Mouse (Mus musculus) limb, embryonic 14.5 days (tissue): Measurements from ENCODE around the gene Bicdl2. TPM values are rescaled to one million over a fixed set of nuclear protein-coding genes. Genes with fewer than 3 reads are reported as not detected.
A peak's percentile ranks its signal among the peaks of the same experiment; 100 is the strongest.

ENCODE experiments used
- ATAC-seq: fragments of 200-750 bp; cut with Nextera tagmentation; 2 replicates; pipeline ENCODE4 v1.8.0; 2017; ENCODE audit warnings: low read depth, moderate number of reproducible peaks, moderate TSS enrichment; ENCODE audit not compliant: low FRiP score
- DNase-seq: peaks from one replicate; pipeline ENCODE4 v3.0.0-alpha.2; 2015; ENCODE audit warnings: low spot score
- H3K27ac ChIP-seq: fragments of 300-500 bp; sonication (generic); replicated peaks from 2 replicates; pipeline ENCODE4 v1.5.1; 2014; ENCODE audit warnings: low read depth, mild to moderate bottlenecking, low read length, moderate library complexity, mixed read lengths
- H3K27me3 ChIP-seq: fragments of 300-500 bp; sonication (generic); 2 replicates; pipeline ENCODE4 v1.6.1; 2014; ENCODE audit warnings: low read length, mixed read lengths; ENCODE audit not compliant: control insufficient read depth, insufficient read depth
- H3K36me3 ChIP-seq: fragments of 300-500 bp; sonication (generic); 2 replicates; pipeline ENCODE4 v1.6.1; 2014; ENCODE audit warnings: mild to moderate bottlenecking, low read length, moderate library complexity, mixed read lengths; ENCODE audit not compliant: control insufficient read depth, insufficient read depth
- H3K4me1 ChIP-seq: fragments of 300-500 bp; sonication (generic); 2 replicates; pipeline ENCODE4 v1.6.1; 2014; ENCODE audit warnings: antibody characterized with exemption, low read length, mixed read lengths; ENCODE audit not compliant: control insufficient read depth, insufficient read depth
- H3K4me2 ChIP-seq: fragments of 300-500 bp; sonication (generic); replicated peaks from 2 replicates; pipeline ENCODE4 v1.6.1; 2014; ENCODE audit warnings: low read depth, mild to moderate bottlenecking, low read length, moderate library complexity; ENCODE audit not compliant: severe bottlenecking
- H3K4me3 ChIP-seq: fragments of 300-500 bp; sonication (generic); replicated peaks from 2 replicates; pipeline ENCODE4 v1.5.1; 2014; ENCODE audit warnings: low read length
- H3K9ac ChIP-seq: fragments of 300-500 bp; sonication (generic); 2 replicates; pipeline ENCODE4 v1.6.1; 2014; ENCODE audit warnings: mild to moderate bottlenecking, low read depth, low read length, moderate library complexity; ENCODE audit not compliant: severe bottlenecking
- H3K9me3 ChIP-seq: fragments of 300-500 bp; sonication (generic); 2 replicates; pipeline ENCODE4 v1.6.1; 2016; ENCODE audit warnings: low read length; ENCODE audit not compliant: control insufficient read depth
- POLR2A ChIP-seq: fragments of 200-500 bp; IDR thresholded peaks from 2 replicates; pipeline ENCODE4 v1.8.0; 2012; ENCODE audit warnings: inconsistent platforms, mild to moderate bottlenecking, moderate library complexity, borderline replicate concordance; ENCODE audit not compliant: insufficient read depth, insufficient read length; ENCODE audit errors: extremely low read depth
- WGBS: fragments of 180-500 bp; shearing (Covaris S2); extraction: QIAGEN DNeasy Blood & Tissue Kit; methylation state at CpG from one replicate; pipeline ENCODE4 v1.1.7; 2014; 5-methylcytosine and 5-hydroxymethylcytosine counted together
- polyA plus RNA-seq, 2 experiments: library from polyadenylated mRNA; depleted of rRNA in 1 of 2; stranded (reverse) in 1 of 2; unstranded in 1 of 2; fragments of >200 nt; fragmentation: Nextera tagmentation in 1 of 2; extraction: Ambion mirVana in 1 of 2; gene quantifications; 2 replicates each; pipeline versions ENCODE4 v1.2.1 to v1.2.3; 2012 to 2014

Bicdl2 gene
- polyA plus RNA-seq, 2 experiments = 2.8 to 5.8 TPM

DNA sequence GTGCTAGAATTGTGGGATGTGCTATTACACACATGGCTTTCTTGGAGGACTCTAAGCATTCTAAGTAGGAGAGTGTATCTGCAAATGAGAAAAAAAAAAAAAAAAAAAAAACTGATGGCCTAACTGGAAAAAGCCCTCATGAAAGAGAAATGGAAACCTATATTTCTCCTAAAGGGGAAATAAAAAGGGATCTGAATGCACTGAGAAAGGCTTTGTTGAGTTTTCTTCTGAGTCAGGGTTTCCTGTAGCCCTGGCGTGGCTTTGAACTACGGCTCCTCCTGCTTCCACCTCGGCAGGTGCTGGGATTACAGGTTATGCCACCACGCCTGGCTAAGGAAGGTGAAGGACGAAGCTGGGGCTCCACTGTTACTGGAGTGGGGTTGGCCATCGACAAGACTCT lies 6.3 kb upstream of the Bicdl2 start:
- Histone ChIP-seq H3K27me3 (no peaks in the 10 kb centered on the region), H3K27ac (no peak overlapping the region), H3K4me2 (no peak overlapping the region), H3K9ac (no peak overlapping the region), H3K4me1 (no peaks in the 10 kb centered on the region), H3K4me3 (no peak overlapping the region), H3K9me3 (no peaks in the 10 kb centered on the region), H3K36me3 (no peaks in the 10 kb centered on the region)
- ATAC-seq = no peak
- 47% methylated on average over 6 of the region's 6 CpGs for WGBS
- TF ChIP-seq POLR2A = no peak
- no peak for DNase-seq

DNA sequence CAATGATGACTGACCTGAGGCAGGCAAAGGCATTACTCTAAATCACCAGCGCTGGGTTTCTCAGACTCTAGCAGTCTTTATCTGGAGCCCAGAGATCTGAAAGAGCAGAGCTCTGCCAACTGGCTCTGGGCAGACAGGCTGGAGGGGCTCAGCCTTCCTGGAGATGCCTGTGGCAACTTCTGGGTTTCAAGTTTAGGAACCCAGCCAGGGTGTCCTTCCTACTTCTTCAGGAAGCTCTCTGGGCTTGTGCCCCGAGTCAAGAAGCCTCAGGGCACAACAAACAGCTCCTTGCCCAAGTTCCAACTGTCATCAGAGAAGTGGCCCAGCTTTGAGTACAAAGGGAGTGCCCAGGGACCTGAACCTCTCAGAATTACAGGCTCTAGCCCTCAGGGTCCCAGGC lies 5.9 kb upstream of the Bicdl2 start:
- Histone ChIP-seq H3K27me3 (peaks cover under 1% of the 10 kb centered on the region; the same call in 1 of the 2 replicates), H3K4me3 (no peak overlapping the region), H3K9me3 (no peaks in the 10 kb centered on the region), H3K27ac (no peak overlapping the region), H3K9ac (no peak overlapping the region), H3K4me2 (no peak overlapping the region), H3K36me3 (no peaks in the 10 kb centered on the region), H3K4me1 (no peaks in the 10 kb centered on the region)
- no peak for TF ChIP-seq POLR2A
- DNase-seq = no peak
- 56% methylated on average over 2 of the region's 2 CpGs for WGBS
- no peak for ATAC-seq

DNA sequence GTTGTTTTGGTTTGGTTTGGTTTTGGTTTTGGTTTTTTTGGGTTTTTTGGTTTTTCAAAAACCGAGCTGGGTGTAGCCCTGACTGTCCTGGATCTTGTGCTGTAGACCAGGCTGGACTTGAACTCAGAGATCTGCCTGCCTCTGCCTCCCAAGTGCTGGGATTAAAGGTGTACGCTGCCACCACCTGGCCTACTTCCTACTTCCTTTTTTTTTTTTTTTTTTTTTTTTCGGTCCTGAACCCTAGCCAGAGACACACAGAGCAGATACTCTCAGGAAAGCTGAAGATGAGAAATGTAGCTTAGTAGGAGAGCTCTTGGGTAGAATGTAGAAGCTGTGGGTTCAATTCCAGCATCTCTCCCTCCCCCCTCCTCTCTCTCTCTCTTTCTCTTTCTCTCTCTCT lies 1.9 kb upstream of the Bicdl2 start:
- Histone ChIP-seq H3K27me3 (peaks cover 35% of the 10 kb centered on the region), H3K36me3 (no peaks in the 10 kb centered on the region), H3K27ac (no peak overlapping the region), H3K4me1 (no peaks in the 10 kb centered on the region), H3K4me2 (no peak overlapping the region), H3K9me3 (no peaks in the 10 kb centered on the region), H3K9ac (no peak overlapping the region), H3K4me3 (no peak overlapping the region)
- 84% methylated on average over 3 of the region's 3 CpGs for WGBS
- DNase-seq (no peak), ATAC-seq (no peak)
- TF ChIP-seq POLR2A = no peak

DNA sequence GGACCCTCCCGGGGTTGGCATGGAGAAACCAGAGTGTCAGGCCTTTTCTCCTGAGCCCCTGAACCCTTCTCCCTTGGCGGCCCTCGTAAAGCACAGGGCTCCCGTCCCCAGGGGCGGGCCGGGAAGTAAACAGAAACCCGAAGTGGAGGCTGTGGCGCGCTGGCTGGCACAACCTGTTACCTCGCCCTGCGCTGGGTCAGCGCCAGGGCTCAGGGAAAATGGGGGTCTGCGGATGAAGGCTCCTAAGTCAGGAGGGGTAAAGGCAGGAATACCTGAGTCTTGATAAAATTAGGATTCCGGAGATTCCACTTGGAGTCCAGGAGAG lies 532 bp downstream of the Bicdl2 start:
- Histone ChIP-seq H3K9ac (no peak overlapping the region), H3K4me3 (0 out of 2 replicates have a peak overlapping the region, but pooled peaks have one; percentile 3), H3K27ac (no peak overlapping the region), H3K36me3 (no peaks in the 10 kb centered on the region), H3K9me3 (no peaks in the 10 kb centered on the region), H3K4me2 (no peak overlapping the region; the same call in 1 of the 2 replicates), H3K4me1 (no peaks in the 10 kb centered on the region), H3K27me3 (peaks cover 35% of the 10 kb centered on the region)
- no peak for TF ChIP-seq POLR2A
- ATAC-seq = no peak
- DNase-seq = no peak
- WGBS = under 1% methylated on average over 14 of the region's 14 CpGs

- Histone ChIP-seq H3K27ac (no peak overlapping the region), H3K36me3 (no peaks in the 10 kb centered on the region), H3K4me2 (no peak overlapping the region), H3K4me1 (no peaks in the 10 kb centered on the region), H3K4me3 (no peak overlapping the region), H3K9ac (no peak overlapping the region), H3K9me3 (no peaks in the 10 kb centered on the region), H3K27me3 (peaks cover 35% of the 10 kb centered on the region)
- 2% methylated on average over 9 of the region's 9 CpGs for WGBS
- no peak for TF ChIP-seq POLR2A
- DNase-seq (no peak), ATAC-seq (no peak)
Observed at GRCm38 (mm10) chr17:23661526-23661925, 1.2 kb downstream of the Bicdl2 start.

DNA sequence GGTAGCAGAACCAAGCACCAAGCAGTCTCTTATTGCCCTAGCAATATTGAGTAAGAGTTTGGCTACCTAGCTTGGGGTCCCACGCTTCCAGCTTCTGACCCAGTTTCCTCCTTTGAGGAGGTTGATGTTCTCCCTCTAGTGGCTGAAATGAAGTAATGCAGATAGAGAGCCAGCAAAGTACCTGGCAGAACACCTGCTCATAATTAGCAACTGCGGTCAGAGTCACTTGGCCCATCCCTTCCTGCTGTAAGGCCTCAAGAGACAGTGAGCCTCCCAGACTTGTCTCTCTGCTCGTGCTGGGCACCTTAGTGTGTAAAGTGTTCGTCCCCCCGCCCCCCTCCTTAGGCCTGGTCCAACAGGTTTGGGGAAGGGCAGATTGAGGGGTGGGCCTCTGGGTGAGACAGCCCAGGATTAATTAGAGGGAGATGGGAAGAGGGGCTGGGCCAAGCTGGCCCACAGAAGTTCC lies 4.3 kb downstream of the Bicdl2 start:
- Histone ChIP-seq H3K4me2 (no peak overlapping the region), H3K4me1 (no peaks in the 10 kb centered on the region), H3K9me3 (no peaks in the 10 kb centered on the region), H3K4me3 (no peak overlapping the region), H3K27ac (no peak overlapping the region), H3K9ac (no peak overlapping the region), H3K36me3 (peaks cover 19% of the 10 kb centered on the region), H3K27me3 (peaks cover 33% of the 10 kb centered on the region)
- DNase-seq = peak; percentile 49
- WGBS = 5% methylated on average over 5 of the region's 5 CpGs
- 0 out of 2 replicates have a peak, but pooled peaks have one; percentile 23 for TF ChIP-seq POLR2A
- no peak for ATAC-seq
